Mouse (Mus musculus) frontal cortex, postnatal 25 days (tissue): Measurements from ENCODE around the gene Trappc2l.
"Not testable (repeated sequence)": the region's sequence is repeated elsewhere in the genome, so short reads cannot be mapped to it uniquely, and the experiment has no call there.

Source experiments
- DNase-seq, 2 experiments: peaks; one replicate each; pipeline ENCODE4 v3.0.0; 2022; ENCODE audit warnings: low spot score in 2 of 2

Trappc2l gene

GRCm38 (mm10) chr8:122625811-122626210 is 14.4 kb downstream of the Trappc2l start:
- DNase-seq: no peak

- DNase-seq: no peak
Observed at GRCm38 (mm10) chr8:122626896-122627295, 15.5 kb downstream of the Trappc2l start.

DNA sequence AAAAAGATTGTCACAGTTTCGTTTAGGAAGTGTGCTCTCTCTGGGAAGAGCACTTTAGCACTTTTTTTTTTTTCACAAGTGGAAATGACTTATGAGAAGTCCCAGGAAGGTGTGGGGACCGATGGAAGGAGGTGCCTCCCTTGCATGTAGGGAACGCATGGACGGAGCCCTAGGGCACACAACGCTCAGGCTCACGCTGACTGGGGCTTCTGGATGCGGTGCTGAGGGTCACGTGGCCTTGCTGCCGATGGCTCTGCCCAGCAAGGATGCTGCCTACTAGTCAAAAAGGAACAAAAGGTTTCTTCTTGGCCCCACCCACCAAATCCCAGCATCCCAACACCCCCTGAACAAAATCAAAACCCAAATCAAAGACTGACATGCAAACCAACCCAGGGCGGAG is 17.9 kb downstream of the Trappc2l start:
- no peak for DNase-seq

- no peak for DNase-seq
Observed at GRCm38 (mm10) chr8:122630696-122631095, 19.3 kb downstream of the Trappc2l start.

DNA sequence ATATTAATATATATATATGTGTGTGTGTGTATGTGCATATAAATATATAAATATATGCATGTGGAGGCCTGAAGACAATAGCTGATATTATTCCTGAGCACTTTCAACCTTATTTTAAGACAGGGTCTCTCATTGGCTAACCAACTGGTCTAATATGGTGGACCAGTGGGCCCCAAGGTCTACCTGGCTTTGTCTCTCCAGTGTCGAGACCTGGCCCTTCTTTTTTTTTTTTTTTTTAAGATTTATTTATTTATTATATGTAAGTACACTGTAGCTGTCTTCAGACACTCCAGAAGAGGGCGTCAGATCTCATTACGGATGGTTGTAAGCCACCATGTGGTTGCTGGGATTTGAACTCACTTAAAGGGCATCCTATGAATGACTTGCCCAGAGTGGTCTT is 20.7 kb downstream of the Trappc2l start:
- DNase-seq: not testable (repeated sequence)

DNA sequence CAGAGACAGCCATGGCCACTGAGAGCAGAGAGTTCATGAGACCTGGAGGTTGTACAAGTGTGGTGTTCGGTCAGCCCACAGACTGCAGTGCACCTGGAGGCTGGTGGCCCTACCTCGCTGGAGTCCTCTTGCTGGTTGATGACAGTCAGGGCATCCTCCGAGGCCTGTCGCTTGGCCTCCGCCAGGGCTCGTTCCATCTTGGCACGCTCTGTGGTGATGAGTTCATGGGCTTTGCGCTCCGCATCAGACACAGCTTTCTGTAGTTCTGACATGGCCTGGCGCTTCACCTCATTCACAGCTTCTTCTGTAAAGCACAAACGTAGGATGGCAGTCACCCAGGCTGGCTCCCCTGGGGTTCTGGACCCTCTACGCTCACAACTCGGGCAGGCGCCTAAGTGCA is 21.8 kb downstream of the Trappc2l start:
- no peak for DNase-seq

DNA sequence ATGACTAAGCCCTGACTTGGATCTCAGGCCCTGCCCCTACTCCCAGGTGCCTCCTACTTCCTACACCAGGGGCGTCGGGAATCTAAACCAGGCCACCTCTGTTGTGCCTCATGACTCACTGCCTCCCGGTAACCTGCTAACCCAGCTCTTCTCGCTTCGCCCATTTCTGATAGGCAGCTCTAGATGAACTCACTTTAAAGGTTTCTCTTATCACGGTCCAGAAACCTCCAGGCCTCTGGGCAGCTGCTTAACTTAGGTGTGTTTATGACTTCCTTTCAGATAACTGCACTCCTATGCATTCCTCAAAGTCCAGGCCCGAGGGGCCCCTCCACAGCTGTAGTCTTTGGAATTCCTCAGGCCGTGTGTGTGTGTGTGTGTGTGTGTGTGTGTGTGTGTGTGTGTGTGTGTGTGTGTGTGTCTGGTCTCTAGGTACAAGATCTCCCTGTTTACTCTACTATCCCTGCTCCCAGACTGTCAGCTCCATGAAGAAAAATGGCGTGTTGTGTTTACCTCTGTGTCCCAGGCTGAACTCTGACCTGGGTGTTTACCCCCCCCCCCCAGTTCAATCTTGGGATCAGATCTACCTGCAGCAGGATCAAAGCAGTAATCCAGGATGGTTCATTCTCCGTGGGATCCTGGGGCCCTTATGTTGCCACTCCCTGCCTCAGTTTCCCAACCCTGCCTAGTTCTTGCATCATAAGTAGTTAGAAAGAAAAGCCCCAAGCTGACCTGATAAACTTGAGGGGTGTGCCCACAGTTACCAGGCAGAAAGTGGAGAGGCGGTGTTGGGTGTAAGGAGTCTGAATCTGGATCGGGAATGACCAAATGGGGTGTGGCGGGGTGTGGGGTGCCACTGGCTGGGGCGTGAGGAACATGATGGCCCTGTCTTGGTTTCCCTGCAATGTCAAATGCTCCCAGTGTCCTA is 24.7 kb downstream of the Trappc2l start:
- no peak for DNase-seq

DNA sequence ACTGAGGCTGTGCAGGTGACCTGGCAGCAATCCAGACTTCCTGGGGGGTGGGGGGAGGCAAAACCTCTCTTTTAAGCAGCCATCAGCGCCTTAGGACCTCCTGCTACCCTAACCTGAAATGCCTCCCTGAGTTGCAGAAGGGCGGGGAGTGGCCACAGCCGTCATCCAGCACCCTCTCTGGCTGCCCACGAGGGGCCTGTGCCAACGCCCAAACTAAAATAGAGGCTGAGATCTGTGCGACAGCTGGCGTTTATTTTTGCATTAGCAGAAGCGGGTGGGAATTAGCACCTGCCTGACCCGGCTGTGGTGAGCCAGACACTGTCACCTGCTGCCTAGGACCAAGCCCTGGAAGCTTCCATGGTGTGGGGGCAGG is 25.3 kb downstream of the Trappc2l start:
- DNase-seq: no peak

- DNase-seq: no peak
Observed at GRCm38 (mm10) chr8:122637230-122637629, 25.8 kb downstream of the Trappc2l start.

DNA sequence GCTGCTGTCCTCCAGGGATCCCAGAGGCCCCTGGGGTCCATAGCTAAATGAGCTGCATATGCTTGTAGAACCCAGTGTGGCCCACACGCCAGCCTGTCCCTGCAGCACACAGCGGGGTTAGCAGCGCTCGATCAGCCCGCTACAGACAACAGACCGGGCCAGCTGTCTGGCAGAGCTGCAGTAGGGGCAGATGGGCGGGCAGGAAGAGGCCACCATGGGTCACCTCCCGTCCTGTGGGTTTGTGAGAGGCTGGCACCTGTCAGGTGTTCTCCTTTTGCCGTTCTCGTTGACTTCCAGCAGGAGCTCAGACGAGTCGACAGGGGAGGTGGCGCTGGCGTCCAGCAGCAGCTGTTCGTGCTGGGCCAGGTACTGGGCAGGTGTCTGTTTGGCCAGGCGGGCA is 27.2 kb downstream of the Trappc2l start:
- no peak for DNase-seq

GRCm38 (mm10) chr8:122639521-122640248 is 28.2 kb downstream of the Trappc2l start:
- DNase-seq: no peak

- DNase-seq: no peak
Observed at GRCm38 (mm10) chr8:122640825-122641224, 29.4 kb downstream of the Trappc2l start.

DNA sequence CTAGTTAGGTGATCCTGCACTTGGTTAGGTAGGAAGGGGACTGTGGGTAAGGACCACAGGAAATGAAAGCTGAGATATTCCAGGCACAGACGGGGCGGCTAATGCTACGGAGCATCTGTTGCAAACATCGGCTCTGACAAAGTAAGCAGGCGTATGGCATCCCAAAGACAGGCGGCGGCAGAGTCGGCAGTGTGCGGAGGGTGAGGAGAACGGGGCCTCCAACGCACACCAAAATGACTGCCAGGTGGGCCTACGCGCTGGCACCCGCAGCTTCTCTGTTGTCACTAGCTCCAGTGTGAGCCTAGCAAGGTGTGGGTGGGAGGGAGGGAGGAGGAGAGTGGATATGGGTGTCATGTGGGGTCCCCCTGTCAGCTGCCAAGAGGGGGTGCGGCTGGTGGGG is 30.0 kb downstream of the Trappc2l start:
- peak; percentile 46 to 54 for DNase-seq

GRCm38 (mm10) chr8:122642071-122642470 is 30.6 kb downstream of the Trappc2l start:
- DNase-seq: peak; percentile 35 to 43

- DNase-seq: no peak
Observed at GRCm38 (mm10) chr8:122644175-122644954, 32.9 kb downstream of the Trappc2l start.

GRCm38 (mm10) chr8:122646337-122646736 is 34.9 kb downstream of the Trappc2l start:
- no peak for DNase-seq

DNA sequence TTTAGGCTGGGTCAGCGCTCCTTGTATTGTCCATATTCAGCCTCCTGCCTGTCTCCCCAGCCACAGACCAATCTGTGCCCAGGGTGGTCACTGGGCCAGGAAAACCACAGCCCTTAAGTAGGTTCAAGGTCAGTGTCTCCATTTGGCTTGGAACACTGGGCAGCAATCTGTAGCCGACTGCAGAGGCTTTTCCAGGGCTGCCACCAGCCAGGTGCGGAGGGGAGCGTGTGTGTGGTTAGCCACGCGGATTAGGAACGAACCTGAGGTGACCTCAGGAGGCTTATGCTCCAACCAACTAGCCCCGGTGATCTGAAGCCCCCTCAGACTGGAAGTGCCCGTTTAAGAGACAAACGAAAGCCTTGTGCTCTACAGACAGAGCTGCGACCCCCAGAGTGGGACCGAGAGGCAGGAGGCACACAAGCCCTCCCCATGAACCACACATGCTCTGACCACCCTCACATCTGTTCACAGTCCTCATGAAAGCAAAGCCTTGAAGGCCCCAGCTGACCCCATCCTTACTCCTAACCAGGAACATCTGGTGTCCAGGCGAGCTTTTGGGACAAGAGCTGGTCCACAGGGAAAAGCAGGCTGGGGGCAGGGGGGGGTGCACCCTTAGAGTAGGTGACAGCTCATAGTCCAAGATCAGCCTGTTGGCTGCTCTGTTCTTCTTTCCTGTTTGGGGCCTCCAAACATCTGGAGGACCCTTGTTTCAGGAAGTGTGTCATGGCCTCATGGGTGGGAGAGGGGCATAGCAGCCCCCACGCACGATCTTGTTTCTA is 36.9 kb downstream of the Trappc2l start:
- DNase-seq: no peak

- no peak for DNase-seq
Observed at GRCm38 (mm10) chr8:122651326-122651921, 40.0 kb downstream of the Trappc2l start.

GRCm38 (mm10) chr8:122652643-122653042 is 41.2 kb downstream of the Trappc2l start:
- no peak for DNase-seq

- no peak for DNase-seq
Observed at GRCm38 (mm10) chr8:122654768-122655167, 43.3 kb downstream of the Trappc2l start.
